Mouse (Mus musculus) gastrocnemius, adult 2 months (tissue): ENCODE results near the gene Tspan18. TPM values are rescaled to one million over a fixed set of nuclear protein-coding genes. Genes with fewer than 3 reads are reported as not detected.

Experiments
- DNase-seq: peaks from one replicate; pipeline ENCODE4 v3.0.0; 2022
- H3K27ac ChIP-seq: fragments of 200-600 bp; 2 replicates; pipeline ENCODE4 v1.8.1; 2022; ENCODE audit warnings: mild to moderate bottlenecking
- H3K4me3 ChIP-seq: fragments of 200-600 bp; 2 replicates; pipeline ENCODE4 v1.8.1; 2022; ENCODE audit warnings: mild to moderate bottlenecking, moderate library complexity
- CTCF ChIP-seq: fragments of 200-600 bp; IDR thresholded peaks from 2 replicates; pipeline ENCODE4 v1.8.1; 2022; ENCODE audit warnings: antibody characterized with exemption, mild to moderate bottlenecking, moderate library complexity
- intact Hi-C: fragments of 180-260 bp; cut with DNase I; formaldehyde crosslinking; loops from one replicate; pipeline ENCODE4 v1.15.1; 2025
- total RNA-seq, 2 experiments: library from RNA; stranded (reverse); gene quantifications; 2 replicates each; pipeline ENCODE4 v1.2.3; 2021

The Tspan18 gene
- total RNA-seq, 2 experiments from 2014 or later = 1.5 to 2.4 TPM

DNA sequence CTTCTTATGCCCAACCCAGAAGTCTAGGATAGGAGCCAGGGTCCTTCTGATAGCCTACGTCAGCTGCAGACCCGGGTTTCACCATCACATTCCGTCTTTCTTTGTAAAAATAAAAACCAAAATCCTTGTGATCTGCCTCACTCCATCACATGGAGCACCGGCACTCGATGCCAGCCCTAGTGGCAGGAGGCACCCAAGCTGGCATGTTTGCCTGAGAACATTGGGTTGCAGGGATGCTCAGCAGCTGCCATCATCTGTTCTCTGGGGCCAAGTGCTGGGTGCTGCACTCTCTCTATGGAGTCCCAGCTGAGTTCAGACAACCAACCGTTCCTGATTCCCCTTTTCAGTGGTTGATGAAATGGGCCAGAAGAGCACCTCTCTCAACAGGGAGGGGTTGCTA lies 3.2 kb downstream of the Tspan18 start:
- TF ChIP-seq CTCF = no peak
- no peak for DNase-seq
- Histone ChIP-seq H3K27ac (no peak overlapping the region), H3K4me3 (no peak overlapping the region)
- intact Hi-C loops = loop anchor here (5.0 kb wide), 3 partner anchors 51 to 86 kb away; no protein-coding TSS in a partner anchor

DNA sequence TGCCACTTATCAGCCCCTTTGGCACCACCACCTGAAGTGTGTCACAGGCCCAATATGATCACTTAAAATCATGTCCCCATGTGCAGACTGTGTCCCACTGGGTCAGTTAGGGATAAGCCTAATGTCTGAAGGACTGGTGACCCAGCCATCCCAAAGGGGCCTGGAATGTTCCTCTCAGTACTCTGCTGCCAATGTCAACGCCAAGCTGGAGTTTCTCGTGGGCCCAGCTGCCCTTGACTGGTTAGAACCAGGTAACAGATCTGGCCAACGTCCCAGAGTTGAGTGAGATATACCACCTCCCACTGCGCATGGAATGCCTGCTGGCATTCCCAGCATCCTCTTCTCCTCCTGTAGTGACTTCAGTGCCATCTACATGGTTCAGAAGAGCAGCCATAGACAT lies 5.2 kb downstream of the Tspan18 start:
- no peak for DNase-seq
- no peak for TF ChIP-seq CTCF
- no peak overlapping the region for H3K4me3 ChIP-seq
- H3K27ac ChIP-seq = no peak overlapping the region
- intact Hi-C loops = loop anchor here (1.0 kb wide), 1 partner anchor 102 kb away; no protein-coding TSS in a partner anchor

DNA sequence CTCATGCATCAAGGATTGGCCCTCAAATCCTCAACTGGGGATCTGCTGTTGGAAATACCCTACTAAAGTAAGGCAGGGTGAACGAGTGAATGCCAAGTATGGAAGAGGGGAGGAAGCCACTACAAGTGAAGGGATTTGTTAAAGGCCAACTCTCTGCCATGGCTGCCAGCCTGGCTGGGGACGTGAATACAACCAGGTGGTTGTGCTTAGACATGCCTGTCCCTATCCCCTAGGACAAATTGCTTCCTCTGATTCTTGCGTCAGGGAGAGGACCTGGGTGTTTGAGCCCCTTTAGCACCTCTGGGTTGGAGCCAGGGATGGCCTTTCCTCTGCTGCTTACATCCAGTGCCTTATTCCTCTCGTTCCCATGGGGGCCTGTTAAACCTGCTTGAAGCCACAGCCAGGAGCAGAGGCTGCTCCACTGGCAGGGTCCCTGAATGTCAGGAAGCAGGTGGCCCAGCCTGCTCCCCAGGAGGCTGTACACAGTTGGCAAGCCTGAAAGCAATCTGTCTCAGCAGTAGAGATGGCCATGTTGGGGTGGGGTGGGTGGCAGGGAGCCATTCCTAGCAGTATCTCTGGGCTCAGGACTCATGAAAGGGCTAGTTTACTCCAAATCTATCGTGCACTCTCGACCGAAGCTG lies 6.3 kb downstream of the Tspan18 start:
- no peak for TF ChIP-seq CTCF
- no peak for DNase-seq
- Histone ChIP-seq H3K27ac (peak overlapping the region; percentile 4; the same call in 1 of the 2 replicates), H3K4me3 (no peak overlapping the region)
- intact Hi-C loops = no loop called here

DNA sequence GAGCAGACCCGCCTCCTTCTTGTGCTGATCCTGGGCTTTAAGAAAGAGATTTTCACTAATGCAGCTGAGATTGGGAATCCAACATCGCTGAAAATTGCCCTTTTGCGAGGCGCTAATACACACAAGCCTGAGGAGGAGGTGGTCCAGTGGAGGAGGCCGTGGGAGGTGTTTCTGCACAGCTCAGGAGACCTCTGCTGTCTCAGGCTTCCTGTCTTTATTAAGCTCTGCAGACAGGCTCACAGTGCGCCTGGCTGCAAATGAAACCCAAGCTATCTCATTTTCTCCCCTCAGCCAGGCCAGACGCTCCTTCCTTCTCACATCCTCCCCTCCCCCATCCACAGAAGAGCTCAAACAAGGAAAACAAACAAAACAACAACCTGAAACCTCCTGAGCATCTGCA lies 9.6 kb downstream of the Tspan18 start:
- no peak for TF ChIP-seq CTCF
- intact Hi-C loops = no loop called here
- Histone ChIP-seq H3K4me3 (no peak overlapping the region), H3K27ac (no peak overlapping the region)
- DNase-seq = no peak

DNA sequence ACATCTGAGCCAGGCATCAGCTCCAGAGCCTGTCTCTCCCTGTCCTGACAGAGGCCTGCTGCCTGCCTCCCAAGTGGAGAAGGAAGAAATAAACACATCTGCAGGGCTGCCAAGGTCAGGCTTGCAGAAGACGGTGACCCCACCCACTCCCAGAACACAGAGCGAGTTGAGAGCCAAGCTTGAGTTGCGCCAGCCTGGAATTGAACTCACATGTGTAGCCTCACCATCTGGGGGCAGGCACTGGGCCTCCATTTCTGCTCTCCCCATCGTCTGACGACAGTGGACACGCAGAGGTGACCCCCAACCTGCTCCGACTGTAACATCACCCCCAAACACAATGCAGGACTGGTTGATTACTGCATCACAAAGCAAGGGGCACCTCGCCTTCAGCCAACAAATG lies 12.4 kb downstream of the Tspan18 start:
- Histone ChIP-seq H3K27ac (peak overlapping the region; percentile 49; the same call in 1 of the 2 replicates), H3K4me3 (no peak overlapping the region)
- no peak for TF ChIP-seq CTCF
- intact Hi-C loops = no loop called here
- DNase-seq = peak; percentile 78

DNA sequence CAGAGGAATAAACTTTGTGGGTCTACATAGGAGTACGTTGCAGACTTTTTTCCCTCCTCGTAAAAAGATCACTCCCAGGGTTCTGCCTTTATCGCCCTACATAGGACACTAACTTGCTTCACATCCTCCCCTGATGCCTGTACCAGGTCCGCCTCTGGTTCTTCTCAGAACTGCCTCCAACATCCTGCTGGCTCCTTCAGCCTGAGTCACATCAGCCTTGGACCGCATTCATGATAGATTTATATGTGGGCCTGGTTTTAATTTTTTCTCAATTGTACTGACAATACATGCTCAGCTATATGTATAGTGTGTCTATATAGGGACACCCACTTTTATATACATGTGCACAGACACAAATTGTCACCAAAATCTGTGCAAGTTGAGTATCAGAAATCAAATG lies 14.0 kb downstream of the Tspan18 start:
- H3K27ac ChIP-seq = 0 out of 2 replicates have a peak overlapping the region, but pooled peaks have one; percentile 8
- H3K4me3 ChIP-seq = no peak overlapping the region
- no peak for DNase-seq
- TF ChIP-seq CTCF = no peak
- intact Hi-C loops = no loop called here

DNA sequence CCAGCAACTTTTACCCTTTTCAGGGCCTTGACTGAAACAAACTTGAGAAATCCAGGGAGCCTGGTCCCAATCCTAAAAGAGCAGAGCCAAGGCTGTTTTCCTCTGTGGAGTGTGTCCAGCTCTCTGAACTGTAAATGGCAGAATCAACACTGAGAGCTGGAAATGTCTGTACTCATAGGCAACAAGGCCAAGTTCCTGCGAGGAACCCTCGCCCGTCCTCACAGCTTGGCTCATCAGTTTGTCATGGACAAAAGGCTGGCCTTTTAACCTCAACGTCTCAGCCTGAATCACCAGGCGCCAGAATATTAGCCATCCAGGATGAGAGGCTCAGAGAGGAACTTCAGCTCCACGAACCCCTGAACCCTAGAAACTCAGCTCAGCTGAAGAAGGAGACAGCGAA lies 14.7 kb downstream of the Tspan18 start:
- Histone ChIP-seq H3K4me3 (no peak overlapping the region), H3K27ac (no peak overlapping the region; the same call in 1 of the 2 replicates)
- intact Hi-C loops = no loop called here
- TF ChIP-seq CTCF = no peak
- peak; percentile 41 for DNase-seq

DNA sequence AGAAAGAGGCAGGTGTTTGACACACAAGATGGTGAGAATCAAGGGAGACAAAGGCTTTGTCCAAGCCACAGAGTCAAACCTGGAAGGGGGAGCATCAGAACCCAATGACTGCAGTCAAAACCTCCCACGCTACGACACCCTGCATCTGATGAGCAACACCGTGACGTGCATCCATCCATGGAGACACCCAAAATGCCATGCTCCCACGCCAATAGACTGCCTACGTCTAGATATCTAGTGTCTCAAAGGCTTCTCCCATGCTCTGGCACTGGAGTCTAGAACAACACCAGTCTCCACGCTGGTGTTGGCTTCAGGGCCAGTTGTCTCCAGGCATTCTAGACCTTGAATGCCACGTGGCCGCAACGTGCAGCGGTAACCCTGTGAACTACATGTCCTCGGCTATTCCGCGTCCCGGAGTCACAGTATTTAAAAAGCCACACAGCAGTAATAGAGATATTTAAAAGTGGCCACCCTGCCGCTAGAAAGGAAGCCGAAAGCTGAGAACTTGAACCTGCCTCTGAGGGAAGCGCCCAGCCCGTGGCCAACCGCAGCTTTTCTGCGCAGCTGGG lies 15.4 kb downstream of the Tspan18 start:
- intact Hi-C loops = no loop called here

DNA sequence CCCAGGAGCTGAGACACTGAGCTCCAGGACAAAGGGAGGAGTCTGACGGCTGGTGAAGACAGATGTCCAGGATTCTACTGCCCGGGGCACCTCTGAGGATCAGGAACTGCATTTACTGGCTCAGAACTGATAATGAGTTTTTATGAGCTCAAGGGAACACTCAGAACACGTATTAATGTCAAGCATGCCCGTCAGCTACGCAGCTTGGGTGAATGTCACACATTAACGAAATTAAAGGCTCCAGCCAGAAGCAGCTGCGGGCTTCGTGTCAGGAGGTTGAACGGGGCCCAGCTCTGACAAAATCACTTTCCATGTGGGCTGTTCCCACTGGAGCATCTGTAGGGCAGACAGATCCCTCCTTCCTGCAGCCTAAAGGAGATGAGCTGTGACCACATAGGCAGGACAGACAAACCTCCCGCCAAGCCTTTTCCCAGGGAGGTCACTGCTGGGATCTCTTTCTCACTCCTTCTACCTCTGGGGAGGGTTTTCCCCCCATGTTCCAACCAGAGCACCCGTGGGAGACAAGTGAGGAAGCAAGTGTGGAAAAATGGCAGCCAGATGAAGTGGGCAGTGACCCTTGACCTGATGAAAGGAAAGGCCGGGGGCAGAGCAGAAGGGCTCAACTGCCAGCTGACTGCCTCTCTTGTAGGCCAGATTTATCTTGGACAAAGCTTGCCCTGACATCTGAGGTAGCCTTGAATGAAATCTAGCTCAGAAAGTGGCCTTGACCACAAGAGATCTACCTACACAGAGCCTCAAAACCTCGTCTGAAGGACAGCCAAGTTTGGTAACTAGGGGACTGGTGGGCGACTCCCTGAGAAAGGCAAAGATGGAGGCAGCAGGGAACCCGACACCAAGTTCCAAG lies 20.3 kb downstream of the Tspan18 start:
- Histone ChIP-seq H3K27ac (no peak overlapping the region), H3K4me3 (no peak overlapping the region)
- DNase-seq = peak; percentile 46
- intact Hi-C loops = no loop called here
- TF ChIP-seq CTCF = no peak

More for the DNA sequence above, 15.4 kb downstream of the Tspan18 start:
- DNase-seq = no peak
- no peak for TF ChIP-seq CTCF
- H3K27ac ChIP-seq = no peak overlapping the region
- no peak overlapping the region for H3K4me3 ChIP-seq

DNA sequence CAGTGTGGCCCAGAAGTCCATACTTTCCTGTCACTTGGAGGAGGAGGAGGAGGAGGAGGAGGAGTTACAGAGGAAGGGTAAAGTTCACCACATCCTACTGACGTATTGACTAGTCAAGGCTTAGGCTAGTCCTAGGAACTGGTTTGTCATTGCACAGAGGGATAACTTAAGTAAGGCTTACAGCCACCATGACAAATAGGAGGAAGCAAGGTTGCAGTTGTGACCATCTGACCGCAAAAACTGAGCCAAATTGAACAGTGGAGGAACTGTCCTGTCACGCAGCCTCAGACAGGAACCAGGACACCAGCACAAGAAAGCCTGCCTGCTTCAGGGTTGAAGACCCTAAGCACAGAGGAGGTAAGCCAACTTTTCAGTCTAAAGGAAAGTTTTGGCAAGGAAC lies 21.8 kb downstream of the Tspan18 start:
- DNase-seq = no peak
- intact Hi-C loops = no loop called here
- Histone ChIP-seq H3K4me3 (no peak overlapping the region), H3K27ac (no peak overlapping the region)
- no peak for TF ChIP-seq CTCF

DNA sequence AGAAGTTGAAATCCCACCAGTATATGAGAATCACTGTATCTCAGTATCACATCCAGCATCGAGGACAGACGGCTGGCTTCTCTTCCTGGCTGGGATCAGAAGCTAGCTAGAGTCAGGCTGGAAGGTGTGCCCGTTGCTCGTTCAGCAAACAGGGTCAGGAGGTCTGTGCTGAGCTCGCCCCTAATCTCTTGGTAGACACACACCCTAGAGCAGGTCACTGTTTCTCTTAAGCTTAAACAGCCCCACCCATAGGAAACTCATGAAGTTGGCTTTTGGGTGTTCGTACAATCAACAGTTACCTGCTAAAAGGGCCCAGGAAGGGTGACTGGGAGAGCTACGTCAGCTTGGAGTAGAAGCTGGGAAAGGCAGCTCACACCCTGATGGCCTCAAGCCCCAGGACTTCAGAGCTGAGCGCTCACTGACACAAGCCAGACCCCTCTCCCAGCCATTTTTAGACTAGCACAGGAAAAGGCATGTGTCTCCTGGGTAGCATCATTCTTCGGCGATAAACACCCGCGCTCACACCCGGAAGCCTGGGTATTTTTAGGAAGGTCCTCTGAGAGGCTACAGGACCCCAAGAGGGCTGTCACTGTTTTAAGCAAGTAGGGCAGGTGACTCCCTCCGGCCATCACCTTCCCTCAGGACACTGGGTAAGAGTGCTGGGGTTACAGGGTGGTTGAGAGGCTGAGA lies 24.4 kb downstream of the Tspan18 start:
- DNase-seq = no peak
- intact Hi-C loops = no loop called here
- H3K4me3 ChIP-seq = no peak overlapping the region

DNA sequence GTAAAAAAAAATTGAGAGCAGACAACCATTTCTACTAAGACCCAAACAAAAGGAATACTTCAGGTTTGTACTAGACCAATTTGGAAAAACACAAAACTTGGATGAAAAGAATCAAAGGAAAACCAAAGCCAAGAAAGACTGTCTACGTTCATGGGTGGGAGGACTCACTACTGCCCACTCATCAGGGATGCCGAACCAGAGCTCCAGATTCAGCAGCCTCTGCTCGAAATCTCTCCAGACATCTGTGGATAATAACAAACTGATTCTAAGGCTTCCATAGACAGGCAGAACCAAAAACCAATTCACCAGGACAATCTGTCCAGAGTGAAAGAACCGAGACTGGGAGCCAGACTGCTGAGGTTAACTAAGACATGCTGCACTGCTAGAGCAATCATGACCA lies 27.4 kb downstream of the Tspan18 start:
- Histone ChIP-seq H3K4me3 (no peak overlapping the region), H3K27ac (no peak overlapping the region)
- DNase-seq = no peak
- intact Hi-C loops = no loop called here
- TF ChIP-seq CTCF = no peak

More for the DNA sequence above, 24.4 kb downstream of the Tspan18 start:
- TF ChIP-seq CTCF = no peak
- no peak overlapping the region for H3K27ac ChIP-seq

DNA sequence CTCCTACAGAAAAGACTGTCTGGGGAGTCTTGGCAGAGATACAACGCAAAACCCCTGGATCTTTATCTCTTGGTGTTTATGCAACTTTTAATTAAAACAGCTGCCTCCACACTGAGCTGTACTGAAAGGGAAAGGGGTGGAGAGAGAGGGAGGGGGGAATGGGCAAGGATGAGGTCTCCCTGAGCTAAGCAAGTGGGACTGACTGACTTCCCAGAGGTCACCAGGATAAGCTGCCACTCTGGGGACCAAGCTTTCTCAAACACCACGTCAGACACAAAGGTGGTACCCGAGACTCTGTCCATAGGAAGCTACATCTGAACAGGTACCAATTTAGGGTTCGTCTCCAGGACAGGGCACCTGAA lies 30.1 kb downstream of the Tspan18 start:
- Histone ChIP-seq H3K27ac (peak overlapping the region; percentile 67), H3K4me3 (no peak overlapping the region)
- TF ChIP-seq CTCF = no peak
- no peak for DNase-seq
- intact Hi-C loops = no loop called here
